Mouse (Mus musculus) macrophage (primary cell): ENCODE results near the gene Tspyl2. TPM values are rescaled to one million over a fixed set of nuclear protein-coding genes. Genes with fewer than 3 reads are reported as not detected.
"Not testable (repeated sequence)": the region's sequence is repeated elsewhere in the genome, so short reads cannot be mapped to it uniquely, and the experiment has no call there.

Experiments
- H3K27ac ChIP-seq: fragments of 350-480 bp; formaldehyde crosslinking; 2 replicates; pipeline ENCODE4 v1.9.0; 2021
- H3K36me3 ChIP-seq: fragments of 350-480 bp; formaldehyde crosslinking; 2 replicates; pipeline ENCODE4 v1.9.0; 2021; ENCODE audit errors: inconsistent target
- H3K4me3 ChIP-seq: fragments of 350-480 bp; formaldehyde crosslinking; 2 replicates; pipeline ENCODE4 v1.9.0; 2021; ENCODE audit errors: inconsistent target
- H3K79me2 ChIP-seq: fragments of 350-480 bp; formaldehyde crosslinking; 2 replicates; pipeline ENCODE4 v1.9.0; 2021; ENCODE audit errors: inconsistent target
- WGBS: methylation state at CpG from one replicate; pipeline ENCODE4 v1.1.7; 2026; ENCODE audit warnings: inconsistent platforms; ENCODE audit not compliant: missing documents; 5-methylcytosine and 5-hydroxymethylcytosine counted together
- polyA plus RNA-seq: library from polyadenylated mRNA; stranded (reverse); fragments of 250-400 nt; gene quantifications from 3 replicates; pipeline ENCODE4 v1.2.4, GENCODE M21; 2018; ENCODE audit warnings: inconsistent platforms
- total RNA-seq, 78 experiments: library from RNA; depleted of rRNA; stranded (reverse); fragments of 250-400 nt; gene quantifications; 1 replicate in 9 of 78; 2 replicates in 24 of 78; 3 replicates in 43 of 78; 4 replicates in 2 of 78; pipeline ENCODE4 v1.2.4; 2018; ENCODE audit warnings: inconsistent platforms in 56 of 78

The Tspyl2 gene
- total RNA-seq (2018; cell fraction: chromatin; rRNA removed): 100 to 1,000 TPM in 2 of 26 experiments, 10 to 100 TPM in 24; 21.5 to 115 (median 62.3) TPM
- 10 to 100 TPM in 22 of 26 experiments, 1 to 10 TPM in 4; 7.4 to 21.0 (median 13.5) TPM for total RNA-seq (2018; cell fraction: cytosol; rRNA removed)
- 100 to 1,000 TPM in 3 of 26 experiments, 10 to 100 TPM in 23; 31.6 to 159 (median 64.4) TPM for total RNA-seq (2018; cell fraction: nucleus; rRNA removed)
- polyA plus RNA-seq: 17.5 to 50.8 TPM (median 26.1 TPM) in 3 replicates

- H3K4me3 ChIP-seq: peak within 1 kb of the TSS; percentile 54
- 18% methylated on average over 13 of the region's 27 CpGs for WGBS
- no peaks in the 10 kb centered on the region for H3K79me2 ChIP-seq
- peak within 1 kb of the TSS; percentile 61 for H3K27ac ChIP-seq
- H3K36me3 ChIP-seq: no peaks in the 10 kb centered on the region
These were observed at the start of gene Tspyl2 for GRCm38 (mm10) chrX:152342358-152342901. TSS of gene Tspyl2 (minus strand) at chrX:152342425.

GRCm38 (mm10) chrX:152368397-152369273 lies 26.4 kb upstream of the Tspyl2 start, which contains the start of gene Gpr173:
TSS of gene Gpr173 (minus strand) at chrX:152368704.
- WGBS: 53% methylated on average over 14 of the region's 24 CpGs
- Histone ChIP-seq H3K36me3 (no peaks in the 10 kb centered on the region), H3K79me2 (no peaks in the 10 kb centered on the region), H3K4me3 (no peak within 1 kb of the TSS), H3K27ac (no peak within 1 kb of the TSS)

- H3K36me3 ChIP-seq: no peaks in the 10 kb centered on the region
These were observed 25.8 kb upstream of the Tspyl2 start for GRCm38 (mm10) chrX:152368054-152368396.

GRCm38 (mm10) chrX:152366418-152366817 lies 24.2 kb upstream of the Tspyl2 start:
- H3K27ac ChIP-seq: no peak overlapping the region
- H3K79me2 ChIP-seq: no peaks in the 10 kb centered on the region
- H3K36me3 ChIP-seq: no peaks in the 10 kb centered on the region
- 55% methylated on average over 2 of the region's 2 CpGs for WGBS
- H3K4me3 ChIP-seq: no peak overlapping the region

More at GRCm38 (mm10) chrX:152368054-152368396, 25.8 kb upstream of the Tspyl2 start:
- no peak overlapping the region for H3K27ac ChIP-seq
- H3K79me2 ChIP-seq: no peaks in the 10 kb centered on the region
- 63% methylated on average over 4 of the region's 4 CpGs for WGBS
- no peak overlapping the region for H3K4me3 ChIP-seq

GRCm38 (mm10) chrX:152352553-152353153 lies 10.4 kb upstream of the Tspyl2 start:
- H3K79me2 ChIP-seq: no peaks in the 10 kb centered on the region
- H3K27ac ChIP-seq: no peak overlapping the region
- H3K36me3 ChIP-seq: no peaks in the 10 kb centered on the region
- H3K4me3 ChIP-seq: no peak overlapping the region
- WGBS: 17% methylated on average over 5 of the region's 5 CpGs

- Histone ChIP-seq H3K79me2 (no peaks in the 10 kb centered on the region), H3K36me3 (no peaks in the 10 kb centered on the region), H3K4me3 (no peak overlapping the region), H3K27ac (no peak overlapping the region)
- WGBS: 91% methylated on average over 14 of the region's 14 CpGs
These were observed 4.8 kb upstream of the Tspyl2 start for GRCm38 (mm10) chrX:152347041-152347440.

GRCm38 (mm10) chrX:152346587-152346986 lies 4.4 kb upstream of the Tspyl2 start:
- Histone ChIP-seq H3K4me3 (no peak overlapping the region), H3K36me3 (no peaks in the 10 kb centered on the region), H3K27ac (no peak overlapping the region), H3K79me2 (no peaks in the 10 kb centered on the region)
- whole genome bisulfite sequencing: 93% methylated on average over 15 of the region's 15 CpGs

- H3K79me2 ChIP-seq: no peaks in the 10 kb centered on the region
- peak overlapping the region; percentile 61 for H3K27ac ChIP-seq
- peak overlapping the region; percentile 14; the same call in 1 of the 2 replicates for H3K4me3 ChIP-seq
- 30% methylated on average over 6 of the region's 6 CpGs for WGBS
- H3K36me3 ChIP-seq: no peaks in the 10 kb centered on the region
These were observed 678 bp upstream of the Tspyl2 start for GRCm38 (mm10) chrX:152342903-152343302.

- Histone ChIP-seq H3K27ac (peak overlapping the region; percentile 28), H3K36me3 (no peaks in the 10 kb centered on the region), H3K4me3 (peak overlapping the region; percentile 54), H3K79me2 (no peaks in the 10 kb centered on the region)
- WGBS: 55% methylated on average over 9 of the region's 11 CpGs
These were observed 729 bp downstream of the Tspyl2 start for GRCm38 (mm10) chrX:152341496-152341895.

- Histone ChIP-seq H3K79me2 (no peaks in the 10 kb centered on the region), H3K4me3 (no peak overlapping the region; the same call in 1 of the 2 replicates), H3K27ac (peak overlapping the region; percentile 57), H3K36me3 (no peaks in the 10 kb centered on the region)
- 29% methylated on average over 30 of the region's 33 CpGs for WGBS
These were observed 5.5 kb downstream of the Tspyl2 start for GRCm38 (mm10) chrX:152336546-152337332.

GRCm38 (mm10) chrX:152336123-152336522 lies 6.1 kb downstream of the Tspyl2 start:
- H3K36me3 ChIP-seq, H3K27ac ChIP-seq, H3K79me2 ChIP-seq, H3K4me3 ChIP-seq: not testable (repeated sequence)
- 55% methylated on average over 2 of the region's 4 CpGs for WGBS

- H3K79me2 ChIP-seq: peaks cover 19% of the 10 kb centered on the region; the same call in 1 of the 2 replicates
- H3K36me3 ChIP-seq, H3K27ac ChIP-seq, H3K4me3 ChIP-seq: not testable (repeated sequence)
These were observed 12.8 kb downstream of the Tspyl2 start for GRCm38 (mm10) chrX:152329400-152329799.

- Histone ChIP-seq H3K4me3 (peak overlapping the region; percentile 65; the same call in 1 of the 2 replicates), H3K27ac (no peak overlapping the region; the same call in 1 of the 2 replicates), H3K36me3 (no peaks in the 10 kb centered on the region), H3K79me2 (peaks cover 27% of the 10 kb centered on the region; the same call in 1 of the 2 replicates)
- WGBS: 45% methylated on average over 5 of the region's 8 CpGs
These were observed 14.6 kb downstream of the Tspyl2 start for GRCm38 (mm10) chrX:152327689-152328052.
